Comparison of ENCODE assay signal across 19 mouse cellular contexts in genomic region chr9:114636751-114637150, GRCm38 (mm10). TPM values are rescaled to one million over a fixed set of nuclear protein-coding genes. Genes with fewer than 3 reads are reported as not detected.
DNase-seq lines count a peak whose midpoint lies in the region; TF ChIP-seq lines count a peak whose summit lies in the region.
"Had no signal": no experiment of that assay in that cellular context is flagged by ENCODE, and none has a peak within 500 bp of the region (broad histone marks: within the 10 kb centered on the region; RNA-seq: fewer than 3 reads in every experiment).

No protein-coding gene starts in this region.

- H3K27me3 ChIP-seq in E14TG2a.4 (ENCODE audit: insufficient read depth, low read length) = no peaks in the 10 kb centered on the region
- no peaks in the 10 kb centered on the region for H3K27me3 ChIP-seq in embryonic facial prominence, embryonic 10.5 days (replicated peaks; ENCODE audit: low read depth, poor library complexity, severe bottlenecking)
- H3K27me3 ChIP-seq: embryonic facial prominence, embryonic 15.5 days; forebrain, embryonic 12.5 days; Patski had no signal

- peaks cover 65% of the 10 kb centered on the region for H3K36me3 ChIP-seq in E14TG2a.4 (ENCODE audit: insufficient read depth, low read length)
- peaks cover 39% of the 10 kb centered on the region for H3K36me3 ChIP-seq in embryonic facial prominence, embryonic 10.5 days (replicated peaks)

- no peaks in the 10 kb centered on the region for H3K9me3 ChIP-seq in E14TG2a.4 (ENCODE audit: low read length)
- no peaks in the 10 kb centered on the region for H3K9me3 ChIP-seq in embryonic facial prominence, embryonic 10.5 days
- H3K9me3 ChIP-seq: embryonic facial prominence, embryonic 13.5 days; embryonic facial prominence, embryonic 15.5 days; forebrain, embryonic 10.5 days; forebrain, embryonic 12.5 days; G1E had no signal

- peak; percentile 55 for DNase-seq in ZHBTc4 (ENCODE audit: low read depth, low spot score)
- DNase-seq in layer of hippocampus, adult 8-10 months (ENCODE audit: low spot score in 2 of 2) = no peak
- DNase-seq in cerebellum, postnatal 25 days = no peak
- DNase-seq in embryonic facial prominence, embryonic 10.5 days (ENCODE audit: low spot score) = no peak
- DNase-seq: adrenal gland, adult 2 months; adrenal gland, postnatal 10 days; adrenal gland, postnatal 25 days; cerebellum, adult 18-20 months; cerebellum, adult 8-10 months; cerebellum, adult 9-11 months; cerebellum, postnatal 14 days had no signal

- H3K4me3 ChIP-seq in E14TG2a.4 (replicated peaks; ENCODE audit: low read length) = peak overlapping the region; percentile 100
- no peak overlapping the region for H3K4me3 ChIP-seq in embryonic facial prominence, embryonic 10.5 days
- H3K4me3 ChIP-seq: embryonic facial prominence, embryonic 13.5 days; embryonic facial prominence, embryonic 15.5 days; erythroblast, embryonic 14.5 days; forebrain, embryonic 10.5 days; forebrain, embryonic 12.5 days had no signal

- 92% methylated on average over 3 of the region's 3 CpGs for WGBS in embryonic facial prominence, embryonic 10.5 days

- TF ChIP-seq CTCF in E14TG2a.4 (conservative IDR thresholded peaks at IDR 0.05; ENCODE audit: low read length) = no peak

- no peak overlapping the region for H3K27ac ChIP-seq in embryonic facial prominence, embryonic 10.5 days (replicated peaks)
- H3K27ac ChIP-seq: embryonic facial prominence, embryonic 13.5 days; embryonic facial prominence, embryonic 15.5 days; forebrain, embryonic 10.5 days; forebrain, embryonic 12.5 days had no signal

- H3K4me1 ChIP-seq in E14TG2a.4 (replicated peaks; ENCODE audit: low read depth, low read length) = peaks cover 68% of the 10 kb centered on the region
- H3K4me1 ChIP-seq in embryonic facial prominence, embryonic 10.5 days = peaks cover 18% of the 10 kb centered on the region

RNA-seq across cellular contexts. Expression of gene Cnot10, which starts 3.2 kb away (rescaled TPM):
- total RNA-seq in layer of hippocampus, adult 8-10 months (2022) = 10 to 100 TPM; 48.5 to 56.0 (median 53.2) TPM
- 73.2 and 74.3 TPM in 2 replicates for polyA plus RNA-seq in embryonic facial prominence, embryonic 10.5 days (2016; fragmentation: Nextera tagmentation; extraction: Ambion mirVana)

RNA-seq across cellular contexts. Expression of gene Dync1li1, which starts 51.8 kb away (rescaled TPM):
- 10 to 100 TPM; 84.7 to 97.3 (median 90.5) TPM for total RNA-seq in layer of hippocampus, adult 8-10 months (2022)
- 84.4 and 89.6 TPM in 2 replicates for polyA plus RNA-seq in embryonic facial prominence, embryonic 10.5 days (2016; fragmentation: Nextera tagmentation; extraction: Ambion mirVana)
